Mouse (Mus musculus) layer of hippocampus, adult 11-12 months (tissue): ENCODE measurements at regions not wholly inside any gene's neighbourhood (a gene's known extent, or its start where the extent isn't known, plus 50 kb on each side); places are given as distances from the start of the nearest gene placed in this dataset.

Experiments used
- DNase-seq: peaks from one replicate; pipeline ENCODE4 v3.0.0; 2022; ENCODE audit warnings: low spot score

DNA sequence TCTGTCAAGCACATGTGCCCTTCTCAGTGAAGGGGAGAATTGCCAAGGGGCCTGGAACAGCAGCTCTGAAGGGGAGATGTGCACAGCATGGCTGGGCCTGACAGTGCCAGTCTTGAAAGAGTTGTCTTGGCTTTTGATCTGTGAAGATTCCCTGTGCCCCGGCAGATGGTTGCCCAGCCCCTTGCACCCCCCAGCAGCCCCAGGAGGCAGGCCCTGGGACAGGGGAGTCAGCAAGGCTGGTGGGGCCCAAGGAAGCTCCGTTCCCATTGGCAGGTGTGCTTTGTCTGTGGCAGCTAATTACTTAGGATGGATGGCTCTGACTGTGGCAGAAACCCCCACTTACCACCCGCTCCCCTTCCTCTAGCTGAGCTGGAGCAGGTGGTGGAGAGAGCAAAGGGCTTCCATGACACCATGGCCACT is 58.6 kb downstream of the Tspan17 start:
- no peak for DNase-seq

DNA sequence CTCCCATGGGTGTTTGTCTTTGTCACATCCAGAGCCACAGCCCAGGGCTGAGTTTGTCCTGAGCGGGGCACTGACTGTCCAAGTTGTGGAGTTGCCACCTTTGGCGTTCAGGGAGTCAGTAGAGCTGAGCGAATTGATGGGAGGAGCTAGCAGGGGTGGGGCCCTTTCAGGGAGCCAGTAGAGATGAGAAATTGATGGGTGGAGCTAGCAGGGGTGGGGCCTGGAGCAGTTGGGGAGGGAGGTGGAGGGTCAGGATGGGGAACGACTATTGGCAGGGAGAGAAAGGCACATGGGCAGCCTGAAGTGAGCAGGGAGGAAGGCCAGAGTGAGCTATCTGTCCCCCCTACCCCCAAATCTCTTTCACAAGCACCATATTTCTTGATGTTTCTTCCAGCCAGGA is 62.0 kb downstream of the Tspan17 start:
- no peak for DNase-seq

DNA sequence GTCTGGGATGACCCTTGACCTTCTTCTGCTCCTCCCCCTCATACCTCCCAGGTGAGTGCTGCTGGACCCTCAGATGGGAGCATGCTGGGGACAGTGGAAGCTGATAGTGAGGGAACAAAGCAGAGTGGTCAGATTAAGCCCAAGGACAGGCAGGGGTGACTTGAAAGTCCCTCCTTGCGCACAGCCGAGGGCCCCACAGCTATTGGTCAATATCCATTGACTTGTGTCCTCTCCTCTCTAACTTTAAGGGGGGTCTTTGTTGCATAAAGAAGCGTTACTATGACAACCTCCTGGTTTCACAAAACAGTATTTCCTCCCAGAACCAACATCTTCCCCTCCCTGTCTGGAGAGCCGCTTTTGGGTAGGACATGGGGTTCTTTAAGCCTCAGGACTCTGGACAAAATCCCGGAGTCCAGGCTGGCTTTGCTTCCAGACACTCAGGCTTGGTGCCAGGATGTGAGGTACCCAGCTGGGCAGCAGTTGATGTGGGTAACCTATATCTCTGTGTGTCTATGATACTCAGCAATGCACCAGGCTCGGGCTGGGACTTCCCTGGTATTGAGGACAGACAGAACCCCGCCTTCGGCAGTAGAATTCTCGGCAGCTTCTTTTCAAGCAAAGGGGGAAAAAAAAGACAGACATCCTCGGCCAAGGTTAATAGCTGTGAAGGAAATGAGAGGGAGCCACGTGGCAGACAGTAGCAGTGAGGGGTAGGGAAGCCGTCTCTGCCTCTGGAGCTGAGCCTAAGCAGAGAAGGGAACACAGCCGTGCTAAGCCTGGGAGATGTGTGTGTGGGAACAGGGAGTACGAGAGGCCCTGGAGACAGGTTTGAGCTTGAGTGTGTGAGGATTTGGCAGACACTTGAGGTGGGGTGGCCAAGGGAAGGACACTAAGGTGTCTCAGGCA is 66.4 kb downstream of the Tspan17 start:
- no peak for DNase-seq

DNA sequence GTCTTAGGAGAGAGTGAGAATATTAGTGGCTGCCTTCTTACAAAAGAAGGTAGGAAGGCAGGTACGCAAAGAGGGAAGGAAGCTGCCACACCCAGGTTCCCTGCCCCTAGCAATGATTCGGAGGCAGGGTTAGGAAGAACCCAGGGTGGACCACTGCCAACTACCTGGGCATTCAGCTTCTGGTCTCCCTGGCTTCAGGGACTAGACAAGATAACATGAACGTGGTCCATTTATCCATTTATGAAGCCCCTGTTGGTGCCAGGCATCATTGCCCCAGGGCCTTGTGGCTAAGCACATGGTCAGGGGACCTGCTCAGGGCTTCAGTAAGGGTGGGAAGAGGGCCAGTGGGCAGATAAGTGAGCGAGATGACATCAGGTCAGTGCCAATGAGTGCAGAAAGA is 73.8 kb downstream of the Tspan17 start:
- no peak for DNase-seq

DNA sequence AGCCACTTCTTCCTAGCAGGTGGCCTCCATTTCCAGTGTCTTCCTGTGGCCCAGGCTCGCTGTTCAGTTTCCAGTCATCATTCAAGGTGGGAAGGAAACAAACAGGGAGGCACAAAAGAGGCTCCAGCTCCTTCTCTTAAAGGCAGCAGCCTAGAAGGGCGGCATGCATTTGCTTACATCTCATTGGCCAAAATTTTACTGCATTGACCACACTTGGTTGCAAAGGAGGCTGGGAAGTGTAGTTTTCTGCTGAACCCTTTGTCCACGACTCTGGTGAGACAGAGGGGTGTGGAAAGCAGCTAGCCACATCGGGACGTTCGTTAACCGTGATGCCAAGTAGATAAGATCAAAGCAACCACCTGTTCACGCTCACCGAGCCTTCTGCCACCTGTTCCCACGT is 74.9 kb downstream of the Tspan17 start:
- no peak for DNase-seq

DNA sequence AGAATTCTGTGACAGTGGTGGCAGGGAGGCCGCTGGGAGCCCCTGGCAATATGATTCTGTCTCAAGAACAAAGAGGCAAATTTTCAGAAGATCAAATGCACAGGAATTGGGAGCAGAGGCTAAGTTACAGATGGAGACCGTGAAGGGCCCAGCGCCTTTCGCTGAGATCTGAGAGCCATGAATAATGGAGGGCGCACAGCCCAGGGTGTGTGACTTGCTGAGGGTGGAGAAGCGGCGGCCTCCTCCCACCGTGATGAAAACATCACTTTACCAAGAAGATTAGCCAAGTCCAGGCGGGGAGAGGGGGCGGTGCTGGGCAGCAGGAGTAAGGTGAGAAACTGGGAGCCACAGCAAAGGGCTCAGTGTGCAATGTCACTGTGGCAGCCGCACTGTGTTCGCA is 77.2 kb upstream of the Unc5a start:
- DNase-seq = no peak

DNA sequence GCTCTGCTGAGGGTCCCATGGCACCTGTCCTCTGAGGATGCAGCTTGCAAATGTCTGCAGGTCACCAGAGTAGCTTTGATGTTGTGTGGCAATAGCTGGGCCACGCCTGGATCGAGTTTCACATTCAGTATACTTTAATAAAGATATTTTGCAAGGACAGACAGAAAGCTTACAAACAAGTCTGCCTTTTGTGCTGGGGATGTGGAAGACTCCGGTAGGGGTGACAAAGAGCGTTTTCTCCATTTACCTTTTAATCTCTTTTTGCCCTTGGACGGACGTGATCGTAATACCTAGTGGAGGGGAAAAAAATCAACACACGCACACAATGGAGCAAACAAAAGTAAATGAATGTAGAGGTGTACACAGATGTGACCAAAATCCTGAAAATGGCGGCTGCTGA is 75.3 kb upstream of the Unc5a start:
- DNase-seq = no peak

DNA sequence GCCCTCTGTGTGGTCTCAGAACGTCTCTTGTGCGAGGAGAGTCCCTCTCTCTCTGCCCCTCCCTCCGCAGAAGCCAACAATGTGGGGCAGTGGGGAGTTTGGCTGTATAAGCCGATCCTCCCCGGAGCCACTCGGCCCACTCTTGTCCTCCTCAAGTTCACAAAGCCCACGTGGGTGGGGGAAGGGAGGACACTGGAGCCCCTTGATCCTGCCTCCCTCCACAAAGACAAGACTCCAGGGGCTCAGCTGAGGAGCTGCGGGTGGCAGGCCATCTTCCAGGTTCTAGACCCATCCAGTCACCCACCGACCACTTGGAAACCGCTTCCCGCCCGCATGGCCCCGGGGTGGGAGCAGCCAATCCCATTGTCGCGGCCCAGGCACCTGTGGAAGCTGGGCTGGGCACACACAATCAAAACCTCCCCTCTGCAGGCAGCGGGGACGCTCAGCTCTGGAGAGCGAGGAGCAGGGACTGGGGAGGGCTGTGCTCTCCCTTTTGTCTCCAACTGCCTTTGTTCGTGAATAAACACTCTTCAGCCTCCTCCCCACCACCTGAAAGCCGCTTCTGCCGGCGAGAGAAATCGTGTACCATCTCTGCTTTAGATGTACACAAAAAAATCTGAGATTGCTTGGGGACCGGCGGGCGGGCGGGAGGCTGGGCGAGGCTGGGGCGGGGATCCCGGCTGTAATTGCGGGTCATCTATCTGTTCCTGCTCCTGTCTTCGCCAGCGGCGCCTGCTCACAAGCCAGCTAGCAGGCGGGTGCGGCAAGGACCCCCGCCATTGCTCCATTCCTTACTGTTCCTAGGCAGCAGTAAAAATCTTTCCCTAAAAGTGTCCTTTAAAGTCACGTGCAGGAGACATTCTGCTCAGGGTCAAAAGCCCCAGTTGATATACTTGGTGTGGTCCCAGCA is 74.7 kb upstream of the Unc5a start:
- DNase-seq = no peak

DNA sequence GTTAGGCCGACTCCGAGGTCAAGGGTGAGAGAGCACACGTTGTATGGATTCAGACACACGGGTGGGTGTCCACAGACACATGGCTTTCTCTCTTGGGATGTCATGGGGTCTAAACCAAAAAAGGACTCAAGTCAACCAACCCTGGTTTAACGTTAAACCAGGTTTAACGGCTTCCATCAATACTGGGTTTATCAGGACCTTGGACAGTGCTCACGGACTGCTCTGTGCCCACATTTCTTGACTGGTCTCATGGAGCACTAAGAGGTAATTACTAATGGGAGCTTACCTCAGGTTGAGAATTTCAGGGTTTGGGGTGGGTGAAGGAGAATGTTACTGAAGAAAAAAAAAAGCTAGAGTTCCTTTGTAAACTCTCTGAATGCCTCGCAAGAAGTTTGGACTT is 72.7 kb upstream of the Unc5a start:
- no peak for DNase-seq

DNA sequence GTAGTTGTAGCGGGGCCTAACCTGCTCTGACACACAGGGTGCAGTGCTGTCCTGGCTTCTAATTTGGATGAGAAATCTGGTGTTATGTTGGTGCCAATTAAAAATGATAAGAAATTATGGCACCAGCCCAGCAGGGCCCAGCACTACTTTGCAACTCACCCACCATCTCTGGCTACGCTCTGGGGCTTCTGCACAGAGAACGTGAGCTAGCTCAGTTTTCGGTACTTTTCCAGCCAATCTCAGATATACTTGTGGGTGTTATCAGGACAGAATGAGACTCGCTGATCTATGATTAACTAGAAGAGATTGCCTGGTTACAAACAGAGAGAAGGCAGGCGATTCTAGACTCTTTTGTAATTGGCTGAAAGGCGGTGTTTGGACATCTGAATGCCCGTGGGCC is 71.6 kb upstream of the Unc5a start:
- peak; percentile 71 for DNase-seq

DNA sequence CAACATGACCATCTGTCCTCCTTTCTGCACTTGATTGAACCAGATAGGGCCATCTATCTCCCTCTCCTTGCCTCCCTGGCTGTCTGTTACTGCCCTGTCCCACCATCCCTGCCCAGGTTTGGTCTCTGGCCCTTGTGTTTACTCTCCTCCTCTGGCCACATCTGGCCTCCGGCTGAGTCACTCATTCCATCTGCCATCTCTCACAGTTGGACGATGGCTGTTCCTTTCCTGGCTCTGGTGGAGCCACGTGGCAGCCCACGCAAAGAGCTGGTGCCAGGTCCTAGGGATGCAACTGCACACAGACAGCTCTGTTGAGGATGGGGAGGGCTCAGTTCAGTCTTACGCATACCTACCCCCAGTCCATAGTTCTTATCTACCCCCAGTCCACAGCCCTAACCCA is 69.9 kb upstream of the Unc5a start:
- peak; percentile 77 for DNase-seq

DNA sequence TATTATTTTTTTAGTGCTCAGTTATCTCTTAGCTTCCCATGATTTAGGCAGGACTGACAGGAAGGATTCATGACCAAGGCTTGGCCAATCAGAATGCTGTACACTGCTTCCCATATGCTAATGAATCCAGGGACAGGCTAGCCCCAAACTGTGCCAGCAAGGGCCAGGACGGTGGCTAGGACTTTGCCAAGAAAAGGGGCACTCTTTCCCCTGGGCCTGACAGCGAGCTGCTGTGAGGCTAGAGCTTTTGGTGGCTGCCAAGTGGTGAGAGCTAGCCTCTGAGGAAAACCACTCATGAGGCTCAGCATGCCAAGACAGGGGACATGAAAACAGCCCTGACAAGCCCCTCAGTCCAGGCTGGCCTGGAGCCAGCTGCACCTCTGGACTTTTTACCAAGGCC is 69.0 kb upstream of the Unc5a start:
- no peak for DNase-seq

DNA sequence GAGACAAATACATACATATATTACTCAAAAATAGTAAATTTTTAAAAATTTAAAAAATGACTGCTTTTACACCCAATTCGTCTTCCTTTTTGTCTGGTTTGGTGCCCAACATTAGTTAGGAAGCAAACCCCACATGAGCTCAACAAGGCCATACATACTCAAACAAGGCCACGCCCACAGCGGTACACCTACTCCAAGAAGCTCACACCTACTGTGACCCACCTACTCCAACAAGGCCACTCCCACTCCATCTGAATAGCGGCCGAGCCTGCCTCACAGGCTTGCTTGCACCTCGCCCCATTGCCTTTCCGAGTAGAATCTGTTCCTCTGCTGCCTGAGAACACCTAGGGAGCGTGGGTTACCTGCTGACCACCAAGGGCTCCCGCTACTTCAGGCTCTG is 66.4 kb upstream of the Unc5a start:
- no peak for DNase-seq

DNA sequence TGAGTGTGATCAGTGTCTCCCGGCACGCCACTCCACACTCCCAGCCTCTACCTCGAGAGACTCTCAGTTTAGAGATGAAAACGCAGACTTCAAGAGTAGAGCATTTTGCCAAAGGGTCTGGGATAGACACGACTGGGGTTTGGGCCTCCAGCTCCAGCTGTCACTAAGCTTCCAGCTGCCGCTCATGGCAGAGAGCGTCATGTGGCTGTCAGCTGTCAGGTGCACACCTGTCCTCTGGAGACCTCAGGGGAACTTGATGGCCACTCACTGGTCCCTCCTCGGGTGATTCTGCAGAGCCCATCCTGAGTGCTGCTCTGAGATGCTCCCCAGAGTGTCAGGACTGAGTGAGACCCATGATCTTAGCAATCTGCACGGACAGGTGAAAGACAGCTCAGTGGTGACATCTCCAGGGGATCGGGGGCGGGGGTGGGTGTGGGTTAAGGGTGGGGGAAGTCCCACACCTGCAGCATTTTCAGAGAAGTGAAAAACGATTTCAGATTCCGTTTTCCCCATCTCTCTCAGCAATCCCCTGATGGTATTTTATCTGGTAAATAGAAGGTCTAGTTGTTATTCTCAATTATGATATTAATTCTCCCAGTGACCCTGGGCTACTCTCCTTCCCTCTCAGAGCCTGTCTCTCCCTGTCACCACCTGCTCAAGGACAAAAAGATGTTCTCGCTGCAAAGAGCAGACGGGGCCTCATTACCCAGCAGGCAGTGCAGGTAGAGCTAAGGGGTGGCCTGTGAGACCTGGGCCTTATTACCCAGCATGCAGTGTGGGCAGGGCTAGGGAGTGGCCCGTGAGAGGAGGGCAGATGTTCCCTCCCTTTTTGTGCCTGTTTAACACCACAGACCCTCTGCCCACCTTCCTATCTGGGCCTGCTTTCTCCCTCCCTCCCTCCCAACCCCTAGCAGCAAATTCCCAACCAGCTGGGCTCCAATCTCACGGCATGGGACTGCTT is 65.2 kb upstream of the Unc5a start:
- no peak for DNase-seq

DNA sequence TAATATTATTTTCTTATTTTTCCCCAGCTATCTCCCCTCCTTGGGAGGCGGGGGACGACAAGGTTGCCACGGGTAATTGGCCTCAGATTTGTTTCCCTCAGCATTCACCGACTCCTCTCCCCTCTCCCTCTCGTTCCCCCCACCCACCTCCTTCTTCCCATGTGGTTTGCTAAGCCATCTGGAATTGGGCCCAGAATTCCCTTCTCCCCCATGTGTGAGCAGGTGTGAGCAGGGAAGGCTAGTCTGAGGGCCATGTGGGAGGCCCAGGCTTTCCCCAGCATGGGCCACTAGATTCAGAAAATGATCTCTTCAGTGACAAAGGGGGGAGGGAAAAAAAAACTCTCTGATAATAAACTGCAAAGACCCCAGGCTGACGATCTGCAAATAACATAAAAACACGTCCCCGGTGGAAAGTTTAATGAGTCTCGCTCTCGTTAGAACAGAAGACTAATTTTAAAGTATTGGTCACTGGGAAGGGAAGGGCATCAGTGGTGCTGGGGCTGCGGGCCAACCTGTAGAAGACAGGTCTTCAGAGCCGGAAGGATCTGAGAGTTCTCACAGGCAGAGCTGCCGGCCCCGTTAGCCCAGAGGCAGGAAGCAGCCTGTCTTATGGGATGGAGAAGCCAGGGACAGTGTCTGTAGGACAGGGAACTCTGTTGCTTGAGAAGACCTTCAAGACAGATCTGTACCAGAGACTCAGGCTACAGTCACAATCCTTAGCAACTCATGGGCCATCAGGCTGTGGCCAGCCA is 64.3 kb upstream of the Unc5a start:
- peak; percentile 47 for DNase-seq

DNA sequence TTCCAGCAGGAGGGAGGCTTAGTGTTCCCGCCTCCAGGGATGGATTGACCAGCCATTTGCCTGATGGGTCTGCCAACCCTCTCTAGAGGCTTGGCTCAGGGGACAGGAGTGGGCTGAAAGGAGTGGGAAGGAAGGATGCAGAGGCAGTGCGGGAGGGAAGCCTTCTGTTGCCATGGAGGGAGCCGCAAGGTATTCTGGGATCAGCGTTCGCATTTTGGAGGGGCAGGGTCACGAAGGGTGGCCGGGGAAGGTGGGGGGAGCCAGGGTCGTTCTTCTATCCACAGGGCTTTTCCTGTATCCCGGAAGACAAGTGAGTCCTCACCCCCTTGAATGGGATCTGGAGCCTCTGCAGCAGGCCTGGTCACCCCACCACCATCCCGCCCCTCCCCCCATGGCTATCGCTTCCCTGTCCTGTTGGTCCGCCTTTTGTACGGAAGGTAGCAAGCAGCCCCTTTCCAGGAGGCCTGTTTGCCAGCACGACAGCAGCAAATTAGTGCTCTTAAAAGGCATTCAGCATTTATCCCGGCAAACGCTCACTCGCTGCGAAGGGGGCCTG is 61.8 kb upstream of the Unc5a start:
- peak; percentile 59 for DNase-seq

DNA sequence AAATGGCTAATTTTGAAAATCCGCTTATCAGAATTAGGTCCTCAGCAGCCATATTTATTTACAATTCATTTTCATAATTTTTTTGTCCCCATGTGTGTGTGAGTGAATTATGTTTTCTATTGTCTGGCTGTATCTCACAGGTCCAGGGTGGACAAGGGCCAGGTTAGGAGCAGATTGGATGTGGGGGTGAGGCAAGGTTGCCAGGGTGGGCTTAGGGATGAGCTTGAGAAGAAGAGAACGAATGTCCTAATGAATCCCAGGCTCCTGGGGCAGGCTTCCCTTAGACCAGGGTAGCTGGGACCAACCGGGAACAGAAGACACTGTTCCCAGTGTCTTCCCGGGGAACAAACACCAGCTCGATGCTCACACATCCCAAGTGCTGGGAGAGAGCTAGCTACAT is 61.2 kb upstream of the Unc5a start:
- no peak for DNase-seq

DNA sequence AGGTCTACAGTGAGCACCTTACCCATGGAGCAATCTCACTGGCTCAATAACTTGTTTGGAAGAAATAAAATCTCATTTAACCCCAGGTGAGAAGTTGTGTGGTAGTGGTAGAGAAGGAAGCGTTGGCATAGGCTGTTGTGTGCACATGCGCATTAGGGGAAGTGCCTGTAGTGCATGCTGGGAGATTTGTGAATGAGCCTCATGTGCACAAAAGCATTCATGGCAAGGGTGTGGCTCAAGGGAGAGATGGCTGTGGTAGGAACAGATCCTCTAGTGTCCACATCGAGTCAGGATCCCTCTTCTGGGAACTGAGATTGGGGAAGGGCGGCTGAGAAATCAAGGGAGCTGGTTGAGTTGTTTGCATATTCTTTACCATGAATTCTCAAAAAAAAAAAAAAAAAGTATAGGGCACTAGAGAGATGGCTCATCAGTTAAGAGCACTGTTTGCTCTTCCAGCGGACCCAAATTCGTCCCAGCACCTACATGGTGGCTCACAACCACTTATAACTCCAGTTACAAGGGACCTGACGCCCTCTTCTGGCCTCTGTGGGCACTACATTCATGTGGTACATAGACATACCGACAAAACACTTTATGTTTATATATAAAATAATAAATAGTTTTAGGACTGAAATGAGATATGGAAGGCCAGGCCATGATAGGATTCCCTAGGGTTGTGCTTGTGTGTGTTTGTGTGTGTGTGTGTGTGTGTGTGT is 59.4 kb upstream of the Unc5a start:
- no peak for DNase-seq

DNA sequence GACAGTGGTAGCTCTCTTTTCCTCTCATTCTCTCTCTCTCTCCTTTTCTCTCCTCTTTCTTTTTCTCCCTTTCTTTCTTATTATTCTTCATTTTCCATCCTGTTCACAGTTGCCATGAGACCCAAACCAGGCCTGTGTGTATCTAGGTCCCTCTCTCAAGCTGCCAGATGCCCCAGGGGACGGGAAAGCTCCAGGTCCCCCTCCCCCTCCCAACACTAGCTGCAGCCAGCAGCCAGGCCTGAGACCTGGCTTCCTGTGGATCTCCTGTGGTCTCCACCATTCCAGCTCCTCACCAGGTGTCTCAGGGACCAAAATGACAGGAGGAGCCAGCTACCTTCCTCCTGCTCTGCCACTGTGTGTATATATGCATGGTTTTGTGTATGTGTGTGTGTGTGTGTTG is 56.6 kb upstream of the Unc5a start:
- DNase-seq = no peak

DNA sequence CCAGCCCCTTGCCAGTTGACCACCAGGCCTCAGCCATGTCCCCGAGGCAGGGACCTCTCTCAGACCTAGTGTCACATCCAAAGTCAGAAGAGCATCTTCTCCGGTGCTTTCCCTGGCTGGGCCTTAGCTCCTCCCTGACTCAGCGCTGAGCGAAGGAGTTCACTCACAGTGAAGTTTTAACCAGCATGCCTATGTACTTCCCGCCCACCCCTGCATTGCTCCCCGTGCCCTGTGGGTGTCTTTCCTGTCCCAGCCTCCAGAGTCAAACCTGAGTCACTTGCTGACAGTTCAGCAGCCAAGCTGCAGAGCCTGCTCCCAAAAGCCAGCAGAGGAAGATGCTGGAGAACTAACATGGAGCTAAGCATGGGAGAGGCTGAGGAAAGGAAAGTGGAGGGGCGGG is 55.6 kb upstream of the Unc5a start:
- DNase-seq = no peak
